Mouse (Mus musculus): ENCODE measurements at regions not wholly inside any gene's neighbourhood (a gene's known extent, or its start where the extent isn't known, plus 50 kb on each side); places are given as distances from the start of the nearest gene placed in this dataset.

- no peak for DNase-seq
Measured at GRCm38 (mm10) chr7:82921722-82922121, 54.6 kb downstream of the Mex3b start.

DNA sequence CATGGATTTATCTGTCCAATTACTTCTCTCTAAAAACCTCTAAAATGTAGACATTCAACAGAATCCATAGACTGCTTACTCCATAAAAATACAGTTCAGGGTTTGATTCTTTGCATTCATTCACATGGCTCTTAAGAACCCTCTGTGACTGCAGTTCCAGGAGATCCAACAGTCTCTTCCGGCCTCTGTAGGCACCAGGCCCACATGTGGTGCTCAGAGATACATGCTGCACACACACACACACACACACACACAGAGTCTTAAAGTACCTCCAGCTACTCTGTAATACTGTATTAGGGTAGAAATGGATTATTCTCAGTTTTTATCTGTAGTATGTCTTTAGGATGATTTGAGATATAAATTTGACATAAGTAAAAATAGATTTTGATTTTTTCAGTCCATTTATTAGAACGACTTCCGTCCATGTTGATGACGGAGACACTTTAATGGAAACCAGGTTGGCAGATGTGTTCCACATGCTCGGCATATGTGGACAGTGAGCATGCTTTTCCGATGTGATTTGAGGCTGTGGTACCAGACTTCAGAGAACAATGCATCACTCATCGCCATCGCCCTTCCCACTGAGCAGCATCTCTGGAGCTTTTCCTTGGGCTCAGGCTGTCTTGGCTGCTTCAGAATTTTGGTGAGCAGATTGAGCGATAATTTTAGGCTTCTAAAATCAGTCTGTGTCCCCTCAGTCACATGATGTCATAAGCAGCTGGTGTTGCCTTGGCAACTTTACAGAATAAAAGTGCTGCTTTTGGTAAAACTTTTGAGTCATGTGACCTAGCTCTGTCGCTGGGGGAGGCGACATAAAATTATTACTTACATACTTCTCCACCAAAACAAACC, 56.3 kb downstream of the Mex3b start:
- DNase-seq = no peak

- no peak for DNase-seq
Measured at GRCm38 (mm10) chr7:82924092-82924491, 57.0 kb downstream of the Mex3b start.

GRCm38 (mm10) chr7:82938311-82938710, 71.2 kb downstream of the Mex3b start:
- DNase-seq = no peak

DNA sequence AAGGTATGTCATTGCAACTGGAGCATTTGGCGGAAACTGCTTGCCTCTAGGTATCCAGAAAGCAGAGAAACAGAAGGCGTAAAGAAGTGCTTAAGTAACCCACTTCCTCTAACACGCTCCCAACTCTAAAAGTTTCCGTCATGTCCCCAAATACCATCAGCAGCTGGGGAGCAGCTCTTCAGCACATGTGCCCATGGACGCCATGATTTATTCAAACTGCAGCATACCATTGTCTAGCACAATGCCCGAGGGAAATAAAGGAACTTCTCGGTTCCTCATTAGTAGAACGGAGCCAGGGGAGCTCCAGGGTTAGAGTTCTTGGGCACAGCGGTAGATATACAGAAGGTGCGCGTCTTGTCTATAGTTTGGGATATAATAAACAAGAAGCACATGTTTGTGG, 72.4 kb downstream of the Mex3b start:
- no peak for DNase-seq

DNA sequence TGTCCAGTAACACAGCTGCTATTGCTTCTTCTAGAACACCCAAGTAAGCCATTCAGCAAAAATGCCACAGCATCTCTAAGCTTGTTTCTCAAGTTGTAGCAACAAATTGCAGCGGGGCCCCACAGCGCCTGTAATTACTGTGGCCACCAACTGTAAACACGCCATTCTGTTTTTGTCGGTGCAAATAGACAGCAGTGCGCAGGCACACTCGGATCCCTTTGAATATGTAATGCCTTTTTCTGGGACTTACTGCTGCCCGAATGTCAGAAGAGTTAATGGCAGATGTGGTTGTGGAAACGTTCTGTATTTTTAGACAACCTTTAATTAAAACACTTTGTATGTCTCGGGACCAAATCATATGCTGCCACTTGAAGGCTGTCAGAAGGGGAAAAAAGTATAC, 76.2 kb downstream of the Mex3b start:
- DNase-seq = no peak

DNA sequence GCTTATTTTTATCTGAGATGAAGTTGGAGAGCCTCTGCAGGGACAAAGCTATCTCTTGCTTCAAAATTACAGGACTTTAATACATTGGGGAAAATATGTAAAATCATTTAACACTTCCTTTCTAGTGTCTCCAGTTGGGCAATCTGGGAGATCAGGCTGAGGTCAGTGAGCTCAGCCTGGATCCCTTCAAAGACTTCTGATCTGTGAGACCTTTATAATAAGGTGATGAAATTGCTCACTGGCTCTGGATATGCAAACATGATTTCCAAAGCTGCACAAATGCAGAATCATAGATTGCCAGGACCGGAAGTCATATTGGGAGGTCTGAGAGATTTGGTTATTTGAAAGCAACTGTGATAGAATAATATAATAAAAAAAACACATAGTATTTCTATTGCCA, 76.7 kb downstream of the Mex3b start:
- DNase-seq = no peak

DNA sequence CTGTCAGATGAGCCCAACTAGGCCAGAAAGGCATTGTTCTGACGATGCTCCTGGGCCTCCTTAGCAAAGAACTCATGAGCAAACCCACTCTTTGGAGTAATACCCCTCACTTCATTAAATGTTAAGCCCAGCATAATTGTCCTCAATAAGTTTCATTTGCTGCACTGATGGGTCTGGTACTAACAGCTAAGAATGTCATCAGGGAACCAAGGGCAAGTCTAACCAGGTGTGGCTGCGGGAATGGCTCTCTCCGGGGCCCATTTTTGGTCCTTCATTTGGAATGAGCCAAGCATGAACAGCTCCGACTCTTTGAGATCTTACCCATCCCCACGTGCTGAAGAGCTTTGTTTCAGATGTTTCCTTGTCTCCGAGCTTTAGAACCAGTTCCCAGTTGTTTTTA, 82.2 kb downstream of the Mex3b start:
- no peak for DNase-seq

DNA sequence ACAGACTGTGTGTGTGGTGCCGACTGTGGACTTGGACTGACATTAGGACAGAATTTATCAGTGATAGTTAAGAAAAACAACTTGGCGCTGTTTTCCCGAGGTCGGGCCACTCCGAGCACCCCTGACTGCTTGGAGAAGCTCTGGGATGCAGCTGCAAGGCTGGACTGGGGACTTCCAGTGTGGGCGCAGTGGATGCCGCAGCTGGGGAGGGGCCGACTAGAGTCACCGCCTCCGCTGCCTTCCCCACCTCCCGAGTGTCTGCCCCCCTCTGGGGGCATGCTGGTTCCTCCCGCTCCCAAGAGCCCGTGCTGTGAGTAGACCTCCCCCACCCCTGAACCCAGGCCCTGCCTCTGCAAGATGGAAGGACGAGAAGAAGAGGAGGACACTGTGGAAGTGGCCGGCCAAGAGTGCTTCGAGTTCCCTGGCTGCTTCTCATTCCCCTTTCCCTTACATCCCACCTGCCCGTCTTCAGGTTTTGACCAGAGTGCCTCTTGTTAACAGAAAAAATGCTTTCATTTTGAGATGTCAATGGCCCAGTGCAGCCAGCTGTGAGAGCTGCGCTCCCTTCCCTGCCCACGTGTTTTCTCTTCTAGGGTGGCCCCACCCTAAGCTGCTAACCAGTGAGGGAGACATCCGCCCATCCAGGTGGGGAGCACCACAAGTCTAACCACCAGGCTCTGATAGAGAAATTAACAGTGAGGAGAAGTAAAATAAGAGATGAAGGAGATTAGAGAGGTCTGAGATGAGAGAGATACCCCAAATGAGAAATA, 90.3 kb downstream of the Mex3b start:
- no peak for DNase-seq

DNA sequence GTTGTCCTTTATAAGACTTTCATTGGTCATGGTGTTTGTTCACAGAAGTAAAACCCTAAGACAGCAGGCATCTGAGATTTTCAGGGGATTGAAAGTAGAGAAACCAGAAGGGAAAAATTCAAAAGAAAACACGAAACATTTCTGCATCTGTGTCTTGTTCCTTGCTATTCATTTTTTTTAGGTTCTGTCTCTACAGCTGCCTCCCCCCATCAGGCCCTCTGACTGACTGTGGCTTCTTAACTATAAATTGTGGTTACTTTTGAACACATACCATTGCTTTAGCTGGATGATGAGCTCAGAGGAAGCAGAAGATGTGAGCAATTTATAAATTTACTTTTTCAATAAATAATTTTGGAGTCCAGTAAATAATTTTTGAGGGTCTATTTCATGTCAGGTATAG, 103.5 kb downstream of the Mex3b start:
- no peak for DNase-seq

GRCm38 (mm10) chr7:82971244-82971643, 104.1 kb downstream of the Mex3b start:
- DNase-seq = no peak

DNA sequence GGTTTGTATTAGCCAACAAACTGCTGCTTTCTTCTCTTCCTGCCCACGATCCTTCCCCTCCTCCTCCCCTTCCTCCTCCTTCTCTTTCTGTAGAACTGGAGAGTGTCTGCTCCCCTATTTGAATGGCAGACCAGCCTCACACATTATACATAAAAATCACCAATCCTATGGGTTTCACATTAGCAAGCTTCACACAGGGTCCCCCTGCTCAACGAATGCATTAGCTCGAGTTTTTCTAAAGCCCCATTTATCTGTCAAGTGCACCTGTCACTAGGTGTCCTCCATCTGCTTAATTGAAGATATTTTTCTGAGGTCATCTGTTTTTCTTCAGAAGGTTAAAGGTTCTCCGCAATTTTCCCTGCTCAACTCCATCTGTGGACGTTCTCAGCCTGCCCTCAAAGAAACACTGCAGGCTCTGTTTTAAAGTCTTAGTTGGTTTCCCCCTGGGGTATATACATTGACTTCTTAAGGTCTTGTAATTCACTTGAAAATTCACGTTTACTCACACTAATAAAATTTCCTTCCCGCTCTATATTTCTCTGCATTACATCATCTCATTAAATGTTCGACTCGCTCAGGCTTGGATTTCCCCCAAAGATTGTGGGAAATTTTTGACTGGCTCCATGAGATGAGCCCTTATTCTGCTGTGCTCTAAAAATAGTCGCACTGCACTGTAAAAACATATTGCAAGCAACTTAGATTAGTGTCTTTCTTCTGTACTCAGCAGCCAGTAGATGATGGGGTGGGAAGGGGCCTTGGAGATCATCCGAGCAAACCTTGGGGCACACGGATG, 105.3 kb downstream of the Mex3b start:
- DNase-seq = no peak

DNA sequence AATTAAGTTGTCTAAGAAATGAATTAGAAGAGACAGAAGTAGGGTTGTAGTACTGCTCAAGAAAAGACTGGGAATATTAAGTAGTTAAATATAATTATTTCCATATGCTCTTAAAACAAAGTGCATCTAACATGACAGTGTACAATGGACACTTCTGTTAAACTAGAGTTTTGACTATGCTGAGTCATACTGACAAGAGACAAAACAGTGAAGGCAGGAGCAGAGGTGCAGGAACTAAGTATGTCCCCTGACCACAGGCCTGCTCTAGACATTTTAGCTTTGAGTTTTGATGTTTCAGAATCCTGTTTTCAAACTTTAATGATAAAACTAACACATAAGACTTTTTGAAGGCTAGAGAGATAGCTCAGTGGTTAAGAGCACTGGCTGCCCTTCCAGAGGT, 123.6 kb downstream of the Mex3b start:
- DNase-seq = no peak

GRCm38 (mm10) chr7:82993136-82993535, 126.0 kb downstream of the Mex3b start:
- no peak for DNase-seq

GRCm38 (mm10) chr7:82998848-82999247, 131.7 kb downstream of the Mex3b start:
- no peak for DNase-seq

GRCm38 (mm10) chr7:83007540-83007939, 140.4 kb downstream of the Mex3b start:
- DNase-seq = no peak

- DNase-seq = no peak
Measured at GRCm38 (mm10) chr7:83012145-83012544, 145.0 kb downstream of the Mex3b start.

DNA sequence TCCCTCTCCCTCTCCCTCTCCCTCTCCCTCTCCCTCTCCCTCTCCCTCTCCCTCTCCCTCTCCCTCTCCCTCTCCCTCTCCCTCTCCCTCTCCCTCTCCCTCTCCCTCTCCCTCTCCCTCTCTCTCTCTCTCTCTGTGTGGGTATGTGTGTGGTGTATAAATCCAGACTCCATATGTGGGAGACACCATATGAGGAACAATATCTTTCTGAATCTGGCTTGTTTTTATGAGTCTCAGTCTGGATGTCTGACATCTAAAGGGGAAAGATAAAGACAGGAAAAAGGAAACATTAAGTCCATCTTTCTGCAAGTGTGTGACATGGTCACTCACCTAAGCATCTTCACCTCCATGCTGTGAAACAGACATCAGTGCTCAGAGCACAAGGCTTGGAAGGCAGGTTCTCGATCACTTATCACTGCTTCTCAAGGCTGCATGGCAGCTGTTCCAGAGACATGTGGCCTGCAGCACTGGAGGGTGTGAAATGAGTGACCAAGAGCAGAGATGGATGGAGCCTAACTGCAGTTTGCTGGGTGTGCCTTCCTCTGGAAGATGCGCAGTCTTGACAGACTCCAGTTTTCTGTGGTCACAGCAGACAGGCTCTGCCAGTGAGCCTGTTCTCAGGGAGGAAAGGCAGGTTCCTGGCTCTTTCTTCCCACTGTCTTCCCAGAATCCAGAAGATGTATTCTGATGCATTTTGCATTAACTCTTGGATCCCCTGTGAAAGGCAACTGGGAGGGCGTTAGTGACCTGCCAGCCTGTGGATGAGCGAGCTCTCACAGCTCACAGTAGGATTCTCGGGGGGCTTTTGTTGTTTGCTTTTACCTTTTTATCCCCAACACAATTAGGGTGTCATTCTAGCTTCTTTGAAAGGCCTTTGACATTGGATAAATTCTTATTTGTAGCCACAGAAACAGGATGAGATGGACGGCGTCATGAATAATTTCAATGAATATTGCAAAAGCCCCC, 147.9 kb downstream of the Mex3b start:
- DNase-seq = no peak

GRCm38 (mm10) chr7:83015756-83016155, 148.6 kb downstream of the Mex3b start:
- DNase-seq = no peak

- DNase-seq = no peak
Measured at GRCm38 (mm10) chr7:83016566-83016965, 149.4 kb downstream of the Mex3b start.

DNA sequence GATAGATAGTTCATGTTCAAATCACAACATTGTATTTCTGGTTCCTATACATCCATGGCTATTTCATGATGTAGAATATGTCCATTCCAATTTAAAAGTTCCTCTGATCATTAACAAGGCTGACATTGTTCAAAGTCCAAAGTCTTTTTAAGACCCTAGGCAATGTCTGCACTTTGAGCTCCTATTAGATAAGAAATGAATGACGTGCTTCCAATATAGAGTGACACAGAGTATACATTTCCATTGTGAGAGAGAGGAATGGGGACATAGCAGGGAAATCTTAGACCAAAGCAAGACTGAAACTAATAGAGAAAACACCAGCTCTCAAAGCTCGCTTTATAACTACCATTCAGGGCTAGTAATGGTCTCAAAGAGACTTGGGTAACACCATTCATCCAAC, 153.5 kb downstream of the Mex3b start:
- DNase-seq = no peak

DNA sequence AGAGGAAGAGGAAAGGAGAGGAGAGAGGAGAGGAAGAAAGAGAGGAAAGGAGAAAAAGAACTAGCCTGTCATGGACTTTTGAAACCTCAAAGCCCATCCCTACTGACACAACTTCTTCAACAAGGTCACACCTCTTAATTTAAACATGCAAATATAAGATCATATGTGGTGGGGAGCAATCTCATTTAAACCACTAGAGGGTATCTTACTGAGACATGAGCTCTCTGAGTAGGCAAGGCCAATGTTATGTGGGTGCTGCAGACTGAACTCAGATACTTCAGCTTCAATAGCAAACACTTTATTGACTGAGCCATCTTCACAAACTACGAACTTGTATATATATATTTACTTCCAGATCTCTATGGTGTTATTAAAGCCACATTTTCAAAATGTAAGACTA, 156.9 kb downstream of the Mex3b start:
- no peak for DNase-seq

Measured in retina, postnatal 1 day (tissue).